Mouse (Mus musculus): ENCODE measurements around the gene Arpp19. TPM values are rescaled to one million over a fixed set of nuclear protein-coding genes. Genes with fewer than 3 reads are reported as not detected.

The Arpp19 gene
- 322 TPM for polyA plus RNA-seq (2014; fragmentation: Illumina TruSeq; extraction: RNeasy Lipid Tissue Mini Kit (QIAGEN cat#74804); ENCODE audit: low read depth, low replicate concordance)

GRCm38 (mm10) chr9:75037451-75038356 lies at the start of gene Arpp19:
TSS of gene Arpp19 (plus strand) at chr9:75037614.

GRCm38 (mm10) chr9:75070457-75071028 lies 33.1 kb downstream of the Arpp19 start, which contains the start of gene Myo5a:
TSS of gene Myo5a (plus strand) at chr9:75071015.

Other genes starting within 250 kb of the Arpp19 start
- gene Onecut1, start 175.7 kb upstream of the Arpp19 start, polyA plus RNA-seq (2014; fragmentation: Illumina TruSeq; extraction: RNeasy Lipid Tissue Mini Kit (QIAGEN cat#74804); ENCODE audit: low read depth, low replicate concordance) = not detected
- gene Fam214a, start 84.7 kb upstream of the Arpp19 start, polyA plus RNA-seq (2014; fragmentation: Illumina TruSeq; extraction: RNeasy Lipid Tissue Mini Kit (QIAGEN cat#74804); ENCODE audit: low read depth, low replicate concordance) = 18.9 TPM
- 18.6 TPM for gene Myo5a, start 33.4 kb downstream of the Arpp19 start, polyA plus RNA-seq (2014; fragmentation: Illumina TruSeq; extraction: RNeasy Lipid Tissue Mini Kit (QIAGEN cat#74804); ENCODE audit: low read depth, low replicate concordance)
- gene Myo5c, start 194.4 kb downstream of the Arpp19 start, polyA plus RNA-seq (2014; fragmentation: Illumina TruSeq; extraction: RNeasy Lipid Tissue Mini Kit (QIAGEN cat#74804); ENCODE audit: low read depth, low replicate concordance) = 122 TPM

Measured in sigmoid colon, adult 10 weeks (tissue).